Mouse (Mus musculus) G1E (cell line): ENCODE results near the gene Zcchc12. TPM values are rescaled to one million over a fixed set of nuclear protein-coding genes. Genes with fewer than 3 reads are reported as not detected.

Experiments
- ATAC-seq: 2 replicates; pipeline ENCODE4 v1.8.0; 2016; ENCODE audit warnings: mild to moderate bottlenecking; ENCODE audit not compliant: insufficient number of reproducible peaks, poor library complexity, low FRiP score, severe bottlenecking; ENCODE audit errors: extremely low read depth
- DNase-seq: peaks from one replicate; pipeline ENCODE4 v3.0.0; 2012; ENCODE audit warnings: low spot score
- H3K27me3 ChIP-seq: 2 replicates; pipeline ENCODE4 v1.6.1; 2012; ENCODE audit warnings: mild to moderate bottlenecking, low read length, inconsistent platforms; ENCODE audit not compliant: insufficient read depth
- H3K36me3 ChIP-seq: replicated peaks from 2 replicates; pipeline ENCODE3; 2012; ENCODE audit warnings: mild to moderate bottlenecking, inconsistent platforms
- H3K4me1 ChIP-seq: 2 replicates; pipeline ENCODE4 v1.6.1; 2012; ENCODE audit warnings: low read depth, low read length, inconsistent platforms, mixed read lengths; ENCODE audit not compliant: insufficient read depth
- H3K4me3 ChIP-seq: 2 replicates; pipeline ENCODE4 v1.5.1; 2012; ENCODE audit warnings: low read depth, mild to moderate bottlenecking, inconsistent platforms, low read length, moderate library complexity, mixed read lengths
- H3K9me3 ChIP-seq: replicated peaks from 2 replicates; pipeline ENCODE4 v1.6.1; 2012; ENCODE audit warnings: inconsistent platforms
- CTCF ChIP-seq: IDR thresholded peaks from 2 replicates; pipeline ENCODE4 v1.5.1; 2012; ENCODE audit warnings: low read depth, low read length, inconsistent platforms, mixed read lengths
- GATA1 ChIP-seq: IDR thresholded peaks from 2 replicates; pipeline ENCODE4 v1.6.1; 2012; ENCODE audit warnings: borderline replicate concordance, low read length, inconsistent platforms, mixed read lengths
- GATA2 ChIP-seq: IDR thresholded peaks from 2 replicates; pipeline ENCODE4 v1.6.1; 2012; ENCODE audit warnings: low read depth, low read length, inconsistent platforms, borderline replicate concordance
- POLR2AphosphoS5 ChIP-seq: IDR thresholded peaks from 2 replicates; pipeline ENCODE4 v1.6.1; 2012; ENCODE audit warnings: low read depth, low read length, inconsistent platforms; ENCODE audit not compliant: insufficient replicate concordance
- TAL1 ChIP-seq: conservative IDR thresholded peaks from 2 replicates; pipeline ENCODE4 v1.6.1; 2012; ENCODE audit warnings: low read depth, low read length, inconsistent platforms, mixed read lengths
- polyA plus RNA-seq: library from polyadenylated mRNA; stranded (reverse); fragments of >175 nt; gene quantifications from 2 replicates; pipeline ENCODE4 v1.2.3, GENCODE M21; 2012
- total RNA-seq, 2 experiments: library from RNA; stranded (forward) in 1 of 2; stranded (reverse) in 1 of 2; fragments of 200-1000 nt in 1 of 2; fragments of >200 nt in 1 of 2; fragmentation: Nextera tagmentation in 1 of 2; gene quantifications; 2 replicates each; pipeline ENCODE4 v1.2.3; 2014 to 2017

Zcchc12 gene
- total RNA-seq (2014; fragmentation: Nextera tagmentation) (not detected in 2 replicates), total RNA-seq (2017) (not detected in 2 replicates), polyA plus RNA-seq (not detected in 2 replicates)

DNA sequence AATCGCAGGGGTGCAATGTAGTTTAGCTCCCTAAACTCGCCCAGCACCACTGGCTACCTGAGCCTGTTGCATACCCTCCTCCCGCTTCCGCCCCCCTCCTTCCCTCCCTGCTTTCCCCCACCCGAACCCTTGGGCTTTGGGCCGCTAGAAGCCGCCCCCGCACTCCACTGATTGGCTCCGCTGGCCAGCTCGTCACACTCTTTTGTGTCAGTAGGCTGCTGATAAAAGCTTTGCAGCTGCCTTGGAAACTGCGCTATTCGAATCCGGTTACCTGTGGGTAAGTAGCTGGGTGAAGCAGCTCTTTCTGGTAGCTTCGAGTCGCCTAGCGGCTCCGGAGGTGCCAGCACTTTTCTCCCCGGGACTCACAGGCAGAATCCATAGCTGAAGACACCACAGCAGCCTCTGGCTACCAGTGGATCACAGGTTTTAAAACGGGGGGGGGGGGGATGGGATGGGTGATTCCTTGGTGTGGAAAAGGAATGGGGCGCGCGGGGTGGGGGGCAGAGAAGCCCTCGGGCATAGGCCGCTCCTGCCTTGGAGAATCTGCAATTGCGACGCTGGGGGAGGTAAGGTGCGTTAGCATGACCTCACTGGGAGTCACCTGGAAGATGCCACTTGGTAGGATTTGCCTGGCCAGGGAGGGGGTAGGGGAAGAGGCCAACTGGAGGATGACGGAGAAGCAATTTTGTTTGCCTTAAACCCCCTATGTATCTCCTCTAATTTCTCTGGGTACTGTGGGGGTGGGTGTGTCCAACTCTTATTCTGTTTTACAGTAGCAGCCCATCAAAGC lies at the start of gene Zcchc12:
Gene Zcchc12 (plus strand): TSS at position 169 of the 790 bp plus-strand sequence.
- TF ChIP-seq GATA1 (no peak), CTCF (no peak), POLR2AphosphoS5 (no peak), TAL1 (no peak), GATA2 (no peak)
- H3K27me3 ChIP-seq = no peaks in the 10 kb centered on the region
- no peak for DNase-seq
- H3K4me1 ChIP-seq = no peaks in the 10 kb centered on the region
- ATAC-seq = no peak
- H3K9me3 ChIP-seq = no peaks in the 10 kb centered on the region
- H3K36me3 ChIP-seq = no peaks in the 10 kb centered on the region
- H3K4me3 ChIP-seq = no peak within 1 kb of the TSS

DNA sequence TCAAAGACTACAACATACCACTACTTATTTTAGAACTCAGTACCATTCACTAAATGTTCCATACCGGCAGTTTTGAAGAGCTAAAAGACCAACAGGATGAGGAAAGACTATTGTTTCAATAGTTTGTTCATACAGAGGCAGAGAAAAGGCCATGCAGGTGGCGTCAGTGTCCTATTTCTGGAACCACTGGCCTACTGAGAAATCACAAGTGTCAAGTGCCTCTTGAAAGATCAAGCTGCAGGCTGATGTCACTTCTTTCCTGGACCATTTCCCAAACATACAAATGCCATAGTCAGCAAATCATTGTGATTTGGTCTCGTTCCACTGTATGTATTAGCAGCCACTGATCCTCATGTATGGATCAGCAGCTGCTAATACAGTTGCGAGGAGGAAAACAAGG lies 49.0 kb upstream of the Zcchc12 start:
- Histone ChIP-seq H3K36me3 (no peaks in the 10 kb centered on the region), H3K4me1 (no peaks in the 10 kb centered on the region), H3K4me3 (no peak overlapping the region), H3K27me3 (no peaks in the 10 kb centered on the region), H3K9me3 (no peaks in the 10 kb centered on the region)
- TF ChIP-seq GATA1 (no peak), POLR2AphosphoS5 (no peak), TAL1 (no peak), CTCF (no peak), GATA2 (no peak)
- ATAC-seq = no peak
- no peak for DNase-seq

- no peaks in the 10 kb centered on the region for H3K4me1 ChIP-seq
- no peaks in the 10 kb centered on the region for H3K36me3 ChIP-seq
- ATAC-seq (no peak), DNase-seq (no peak)
- H3K9me3 ChIP-seq = no peaks in the 10 kb centered on the region
- H3K27me3 ChIP-seq = no peaks in the 10 kb centered on the region
- no peak overlapping the region for H3K4me3 ChIP-seq
- TF ChIP-seq GATA1 (no peak), POLR2AphosphoS5 (no peak), TAL1 (no peak), CTCF (no peak), GATA2 (no peak)
These were observed 45.6 kb upstream of the Zcchc12 start for GRCm38 (mm10) chrX:36150100-36150499.

DNA sequence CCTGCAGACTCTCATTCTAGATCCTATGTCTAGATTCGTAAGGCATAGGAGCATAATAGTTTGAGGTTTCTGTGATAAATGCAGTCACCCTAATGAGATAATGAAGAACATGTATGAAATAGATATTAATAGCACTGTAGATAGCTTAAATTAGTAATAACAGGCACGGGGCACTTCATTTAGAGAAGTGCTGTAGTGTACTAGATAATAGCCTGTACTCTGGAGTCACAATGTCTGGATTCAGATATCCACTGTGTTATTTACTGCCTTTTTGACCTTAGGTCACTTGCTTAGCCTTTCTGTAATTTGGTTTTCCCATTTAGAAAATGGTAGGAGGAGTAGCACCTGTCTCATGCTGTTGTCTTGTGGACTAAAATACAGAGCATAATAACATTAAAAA lies 39.0 kb upstream of the Zcchc12 start:
- no peak for TF ChIP-seq GATA2
- no peak for TF ChIP-seq POLR2AphosphoS5
- DNase-seq (no peak), ATAC-seq (no peak)
- no peaks in the 10 kb centered on the region for H3K27me3 ChIP-seq
- H3K9me3 ChIP-seq = no peaks in the 10 kb centered on the region
- no peaks in the 10 kb centered on the region for H3K36me3 ChIP-seq
- no peaks in the 10 kb centered on the region for H3K4me1 ChIP-seq
- no peak overlapping the region for H3K4me3 ChIP-seq

DNA sequence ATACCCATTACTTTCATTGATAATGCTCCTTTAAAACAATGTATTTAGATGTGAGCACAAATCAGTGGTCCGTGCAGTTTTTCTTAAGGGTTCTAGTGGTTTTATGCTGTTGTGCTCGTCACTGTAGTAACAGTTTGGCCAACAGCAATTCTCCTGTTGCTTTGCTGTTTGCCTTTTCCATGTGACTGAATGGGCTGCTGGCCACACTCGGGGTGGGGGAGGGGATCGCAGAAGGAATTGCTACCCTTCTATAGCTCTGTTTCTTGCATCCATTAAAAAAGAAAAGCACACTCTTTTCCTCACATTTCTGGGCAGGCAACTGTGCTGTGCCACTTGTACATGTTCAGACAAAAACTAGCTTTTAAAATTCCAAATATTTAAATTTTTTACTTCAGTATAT lies 34.1 kb upstream of the Zcchc12 start:
- no peaks in the 10 kb centered on the region for H3K9me3 ChIP-seq
- DNase-seq = no peak
- no peak for ATAC-seq
- TF ChIP-seq CTCF (no peak), GATA2 (no peak), TAL1 (no peak), POLR2AphosphoS5 (no peak), GATA1 (no peak)
- no peaks in the 10 kb centered on the region for H3K36me3 ChIP-seq
- H3K4me1 ChIP-seq = no peaks in the 10 kb centered on the region
- H3K4me3 ChIP-seq = no peak overlapping the region
- no peaks in the 10 kb centered on the region for H3K27me3 ChIP-seq

DNA sequence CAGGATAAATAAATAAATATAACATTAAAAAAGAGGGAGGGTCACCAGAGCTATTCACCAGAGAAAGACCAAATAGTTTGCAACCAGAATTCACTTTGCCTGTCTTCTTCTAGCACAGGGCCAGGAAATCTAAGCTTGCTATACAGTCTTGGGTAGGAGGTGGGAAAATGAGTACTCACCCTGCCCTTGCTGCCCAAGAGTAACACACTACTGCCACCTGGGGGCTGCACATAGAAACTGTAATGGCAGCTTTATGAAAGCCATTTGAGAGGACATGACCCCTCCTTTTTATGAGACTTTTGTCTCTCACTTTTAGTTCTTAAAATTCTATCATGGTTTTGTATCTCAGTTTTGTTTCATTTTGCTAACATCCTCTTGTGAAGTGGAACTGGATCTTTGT lies 12.1 kb upstream of the Zcchc12 start:
- Histone ChIP-seq H3K4me1 (no peaks in the 10 kb centered on the region), H3K27me3 (no peaks in the 10 kb centered on the region), H3K4me3 (no peak overlapping the region), H3K36me3 (no peaks in the 10 kb centered on the region), H3K9me3 (no peaks in the 10 kb centered on the region)
- ATAC-seq = no peak
- DNase-seq = peak; percentile 0
- TF ChIP-seq GATA2 (no peak), POLR2AphosphoS5 (no peak), CTCF (no peak), GATA1 (no peak), TAL1 (no peak)
